Mouse (Mus musculus): Measurements from ENCODE around the gene Liph. TPM values are rescaled to one million over a fixed set of nuclear protein-coding genes. Genes with fewer than 3 reads are reported as not detected.

Liph gene
- not detected for total RNA-seq (2023)

GRCm38 (mm10) chr16:21995304-21995703 is at the start of gene Liph:
TSS of gene Liph (minus strand) at chr16:21995663.

GRCm38 (mm10) chr16:22009099-22009584 is 13.7 kb upstream of the Liph start, which contains the start of gene Senp2:
TSS of gene Senp2 (plus strand) at chr16:22009484.

GRCm38 (mm10) chr16:21946761-21947715 is 48.4 kb downstream of the Liph start, which contains the start of gene Tmem41a:
TSS of gene Tmem41a (minus strand) at chr16:21947552.

Other genes starting within 250 kb of the Liph start
- 1 to 10 TPM; 4.1 to 5.7 TPM for gene Ehhadh, start 207.9 kb downstream of the Liph start, total RNA-seq (2023)
- gene Map3k13, start 201.3 kb downstream of the Liph start, total RNA-seq (2023): under 1 TPM; 0.58 to 0.92 TPM
- 10 to 100 TPM; 10.2 to 11.4 TPM for gene Tmem41a, start 48.1 kb downstream of the Liph start, total RNA-seq (2023)
- gene Senp2, start 13.8 kb upstream of the Liph start, total RNA-seq (2023): 100 to 1,000 TPM; 107 to 109 TPM
- gene Igf2bp2, start 167.6 kb upstream of the Liph start, total RNA-seq (2023): under 1 TPM; 0.27 to 0.64 TPM

Data from T-cell, adult 66 days (primary cell).